Mouse (Mus musculus) hematopoietic multipotent progenitor cell, adult 10-12 weeks (in vitro differentiated cells): ENCODE data around the gene Olfr456. TPM values are rescaled to one million over a fixed set of nuclear protein-coding genes. Genes with fewer than 3 reads are reported as not detected.

ENCODE experiments used
- polyA plus RNA-seq: library from polyadenylated mRNA; stranded (reverse); fragments of >175 nt; gene quantifications from 2 replicates; pipeline ENCODE4 v1.2.3, GENCODE M21; 2012; ENCODE audit warnings: low replicate concordance

Gene Olfr456
- not detected in 2 replicates for polyA plus RNA-seq

DNA sequence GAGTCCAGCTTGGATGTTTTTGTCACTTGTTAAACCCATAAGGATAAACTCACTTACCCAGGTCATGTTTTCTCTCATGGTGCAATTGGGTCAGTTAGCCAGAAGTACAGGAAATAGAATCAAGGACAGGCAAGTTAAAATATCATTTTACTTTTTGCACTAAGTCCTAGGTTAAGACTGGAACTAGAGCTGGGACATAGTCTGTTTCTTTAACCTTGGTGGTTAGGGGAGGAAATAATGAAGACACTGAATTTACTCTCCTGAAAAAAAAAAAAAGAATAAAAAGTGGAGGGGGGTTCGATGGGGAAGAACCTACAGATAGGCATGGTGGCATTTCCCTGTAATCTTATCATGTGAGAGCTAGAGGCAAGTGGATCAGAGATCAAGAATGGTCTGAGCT lies at the start of gene Olfr456:
Gene Olfr456 (minus strand): TSS at position 101 of the 400 bp plus-strand sequence.

DNA sequence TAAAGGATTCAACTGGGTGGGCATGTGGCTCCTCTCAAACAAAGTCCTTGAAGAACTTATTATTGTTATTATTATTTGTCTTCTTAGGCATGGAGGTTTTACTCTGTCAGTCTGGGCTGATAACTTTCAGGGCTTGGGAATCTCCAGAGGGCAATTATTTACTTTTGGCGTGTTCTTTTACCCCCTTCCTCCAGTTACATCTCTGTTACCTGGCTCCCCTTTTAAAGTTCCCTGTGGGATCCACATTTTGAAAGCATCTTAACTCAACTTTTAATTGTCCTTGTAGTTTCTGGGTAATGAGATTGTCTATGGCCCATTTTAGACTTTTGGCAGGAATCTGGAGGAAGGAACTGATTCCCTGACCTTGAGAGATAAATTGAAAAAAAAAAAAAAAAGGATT lies 10.8 kb downstream of the Olfr456 start, which contains the start of gene Olfr457:
Gene Olfr457 (minus strand): TSS at position 101 of the 400 bp plus-strand sequence.

DNA sequence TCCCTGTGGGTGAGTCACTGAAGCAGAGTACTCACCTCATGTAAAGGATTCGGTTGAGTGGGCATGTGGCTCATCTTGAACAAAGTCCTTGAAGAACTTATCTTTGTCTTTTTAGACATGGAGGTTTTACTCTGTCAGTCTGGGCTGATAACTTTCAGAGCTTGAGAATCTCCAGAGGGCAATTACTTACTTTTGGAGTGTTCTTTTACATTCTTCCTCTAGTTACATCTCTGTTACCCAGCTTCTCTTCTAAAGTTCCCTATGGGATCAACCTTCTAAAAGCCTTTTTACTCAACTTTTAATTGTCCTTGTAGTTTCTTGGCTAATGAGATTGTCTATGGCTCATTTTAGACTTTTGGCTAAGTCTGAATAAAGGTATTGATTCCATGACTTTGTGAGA lies 21.9 kb downstream of the Olfr456 start, which contains the start of gene Olfr458:
Gene Olfr458 (minus strand): TSS at position 101 of the 400 bp plus-strand sequence.

Other genes starting within 250 kb of the Olfr456 start
- 1.2 and 1.4 TPM in 2 replicates for gene Gstk1, start 241.3 kb downstream of the Olfr456 start, polyA plus RNA-seq
- not detected in 2 replicates for gene Tmem139, start 225.2 kb downstream of the Olfr456 start, polyA plus RNA-seq
- 6.6 and 6.8 TPM in 2 replicates for gene Casp2, start 222.2 kb downstream of the Olfr456 start, polyA plus RNA-seq
- gene Clcn1, start 200.5 kb downstream of the Olfr456 start, polyA plus RNA-seq = 0.17 TPM in 1 of 2 replicates, not detected in the other
- gene Fam131b, start 162.6 kb downstream of the Olfr456 start, polyA plus RNA-seq = 0.03 and 0.10 TPM in 2 replicates
- gene Zyx, start 137.6 kb downstream of the Olfr456 start, polyA plus RNA-seq = 993 and 3,641 TPM in 2 replicates
- 0.04 TPM in 1 of 2 replicates, not detected in the other for gene Epha1, start 113.9 kb downstream of the Olfr456 start, polyA plus RNA-seq
- gene Tas2r143, start 87.0 kb downstream of the Olfr456 start, polyA plus RNA-seq = not detected in 2 replicates
- gene Tas2r135, start 81.8 kb downstream of the Olfr456 start, polyA plus RNA-seq = not detected in 2 replicates
- gene Tas2r126, start 52.7 kb downstream of the Olfr456 start, polyA plus RNA-seq = not detected in 2 replicates
- not detected in 2 replicates for gene Olfr458, start 22.0 kb downstream of the Olfr456 start, polyA plus RNA-seq
- gene Olfr457, start 10.9 kb downstream of the Olfr456 start, polyA plus RNA-seq = not detected in 2 replicates
- gene Olfr455, start 60.4 kb upstream of the Olfr456 start, polyA plus RNA-seq = not detected in 2 replicates
- gene Tcaf3, start 110.5 kb upstream of the Olfr456 start, polyA plus RNA-seq = not detected in 2 replicates
- 0.02 TPM in 1 of 2 replicates, not detected in the other for gene Tcaf2, start 158.0 kb upstream of the Olfr456 start, polyA plus RNA-seq
- gene Tcaf1, start 222.9 kb upstream of the Olfr456 start, polyA plus RNA-seq = 0.10 TPM in 1 of 2 replicates, not detected in the other